Mouse (Mus musculus): ENCODE data around the gene Pigx.

The Pigx gene

GRCm38 (mm10) chr16:32062226-32062625 lies 37.3 kb downstream of the Pigx start:
- in situ Hi-C loops (cut with MboI): no loop called here

GRCm38 (mm10) chr16:32059840-32060523 lies 39.6 kb downstream of the Pigx start:
- in situ Hi-C loops (cut with MboI): no loop called here

- in situ Hi-C loops (cut with MboI): no loop called here
Measured at GRCm38 (mm10) chr16:32058817-32059216, 40.7 kb downstream of the Pigx start.

DNA sequence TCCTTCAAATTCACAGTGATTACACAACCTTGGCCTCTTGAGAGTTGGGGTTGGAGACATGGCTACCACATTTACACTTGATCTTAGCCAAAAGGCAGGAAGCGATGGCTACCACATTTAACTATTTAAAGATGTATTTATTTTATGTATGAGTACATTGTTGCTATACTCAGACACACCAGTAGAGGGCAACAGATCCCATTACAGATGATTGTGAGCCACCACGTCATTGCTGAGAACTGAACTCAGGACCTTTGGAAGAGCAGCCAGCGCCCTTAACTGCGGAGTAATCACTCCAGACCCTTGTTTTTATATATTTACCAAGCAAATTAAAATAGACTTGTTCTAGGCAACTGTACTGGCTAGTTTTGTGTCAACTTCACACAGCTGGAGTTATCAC lies 57.2 kb downstream of the Pigx start:
- in situ Hi-C loops (cut with MboI): no loop called here

All from mature B cell (primary cell).